Mouse (Mus musculus): ENCODE measurements around the gene Slc30a9. TPM values are rescaled to one million over a fixed set of nuclear protein-coding genes. Genes with fewer than 3 reads are reported as not detected.

Slc30a9 gene
- 55.4 and 65.0 TPM in 2 replicates for polyA plus RNA-seq (2015; fragmentation: Nextera tagmentation; extraction: Ambion mirVana)

- DNase-seq (peak; percentile 96), ATAC-seq (peak; percentile 98)
- Histone ChIP-seq H3K27ac (ENCODE audit: low read depth) (peak within 1 kb of the TSS; percentile 94), H3K9me3 (ENCODE audit: low read length) (no peaks in the 10 kb centered on the region), H3K27me3 (ENCODE audit: insufficient read depth, low read length) (no peaks in the 10 kb centered on the region), H3K4me2 (ENCODE audit: low read depth, low read length) (peak within 1 kb of the TSS; percentile 82), H3K36me3 (replicated peaks; ENCODE audit: insufficient read depth, low read length) (peaks cover 12% of the 10 kb centered on the region), H3K9ac (replicated peaks) (peak within 1 kb of the TSS; percentile 96), H3K4me3 (ENCODE audit: low read depth, low read length) (peak within 1 kb of the TSS; percentile 93), H3K4me1 (ENCODE audit: insufficient read depth) (peaks cover 14% of the 10 kb centered on the region)
- TF ChIP-seq CTCF (IDR thresholded peaks at IDR 0.05; ENCODE audit: low read depth) (peak; percentile 18; the same call in 1 of the 2 replicates), EP300 (IDR thresholded peaks at IDR 0.05; ENCODE audit: low read depth) (no peak)
- WGBS (ENCODE audit: insufficient replicate concordance) = under 1% methylated on average over 82 of the region's 83 CpGs
These were observed at the start of gene Slc30a9 for GRCm38 (mm10) chr5:67306698-67307521. Gene Slc30a9, plus strand, starts transcription at chr5:67306955.

- H3K9ac ChIP-seq (replicated peaks) = no peak overlapping the region
- H3K4me2 ChIP-seq (ENCODE audit: low read depth, low read length) = no peak overlapping the region
- ATAC-seq = no peak
- H3K4me1 ChIP-seq (ENCODE audit: insufficient read depth) = peaks cover 10% of the 10 kb centered on the region; the same call in 1 of the 2 replicates
- H3K9me3 ChIP-seq (ENCODE audit: low read length) = no peaks in the 10 kb centered on the region
- DNase-seq = no peak
- TF ChIP-seq CTCF (IDR thresholded peaks at IDR 0.05; ENCODE audit: low read depth) = no peak
- 0 out of 2 replicates have a peak, but pooled peaks cover 4% of the 10 kb centered on the region for H3K36me3 ChIP-seq (replicated peaks; ENCODE audit: insufficient read depth, low read length)
- no peak overlapping the region for H3K27ac ChIP-seq (ENCODE audit: low read depth)
- 87% methylated on average over 9 of the region's 9 CpGs for WGBS (ENCODE audit: insufficient replicate concordance)
- H3K4me3 ChIP-seq (ENCODE audit: low read depth, low read length) = no peak overlapping the region
- no peaks in the 10 kb centered on the region for H3K27me3 ChIP-seq (ENCODE audit: insufficient read depth, low read length)
These were observed 48.3 kb upstream of the Slc30a9 start for GRCm38 (mm10) chr5:67258473-67258872.

- DNase-seq (no peak), ATAC-seq (no peak)
- no peaks in the 10 kb centered on the region for H3K27me3 ChIP-seq (ENCODE audit: insufficient read depth, low read length)
- H3K4me2 ChIP-seq (ENCODE audit: low read depth, low read length) = peak overlapping the region; percentile 80
- no peak for TF ChIP-seq EP300 (IDR thresholded peaks at IDR 0.05; ENCODE audit: low read depth)
- no peak for TF ChIP-seq CTCF (IDR thresholded peaks at IDR 0.05; ENCODE audit: low read depth)
- peak overlapping the region; percentile 90 for H3K9ac ChIP-seq (replicated peaks)
- H3K4me1 ChIP-seq (ENCODE audit: insufficient read depth) = peaks cover 10% of the 10 kb centered on the region; the same call in 1 of the 2 replicates
- H3K9me3 ChIP-seq (ENCODE audit: low read length) = no peaks in the 10 kb centered on the region
- H3K4me3 ChIP-seq (ENCODE audit: low read depth, low read length) = peak overlapping the region; percentile 74
- 1% methylated on average over 9 of the region's 9 CpGs for whole genome bisulfite sequencing (ENCODE audit: insufficient replicate concordance)
- peaks cover 12% of the 10 kb centered on the region for H3K36me3 ChIP-seq (replicated peaks; ENCODE audit: insufficient read depth, low read length)
- H3K27ac ChIP-seq (ENCODE audit: low read depth) = peak overlapping the region; percentile 72
These were observed 46.6 kb upstream of the Slc30a9 start for GRCm38 (mm10) chr5:67260159-67260530.

GRCm38 (mm10) chr5:67260531-67261371, 46.0 kb upstream of the Slc30a9 start, which contains the start of gene Tmem33:
Gene Tmem33, plus strand, starts transcription at chr5:67260565.
- WGBS (ENCODE audit: insufficient replicate concordance) = 0% methylated on average over 67 of the region's 67 CpGs
- Histone ChIP-seq H3K4me3 (ENCODE audit: low read depth, low read length) (peak within 1 kb of the TSS; percentile 74), H3K4me1 (ENCODE audit: insufficient read depth) (peaks cover 10% of the 10 kb centered on the region; the same call in 1 of the 2 replicates), H3K9ac (replicated peaks) (peak within 1 kb of the TSS; percentile 90), H3K9me3 (ENCODE audit: low read length) (no peaks in the 10 kb centered on the region), H3K27ac (ENCODE audit: low read depth) (peak within 1 kb of the TSS; percentile 95), H3K4me2 (ENCODE audit: low read depth, low read length) (peak within 1 kb of the TSS; percentile 80), H3K27me3 (ENCODE audit: insufficient read depth, low read length) (no peaks in the 10 kb centered on the region), H3K36me3 (replicated peaks; ENCODE audit: insufficient read depth, low read length) (peaks cover 18% of the 10 kb centered on the region)
- TF ChIP-seq EP300 (IDR thresholded peaks at IDR 0.05; ENCODE audit: low read depth) (peak; percentile 70), CTCF (IDR thresholded peaks at IDR 0.05; ENCODE audit: low read depth) (0 out of 2 replicates have a peak, but pooled peaks have one; percentile 1)
- ATAC-seq = peak; percentile 94
- DNase-seq = peak; percentile 95

- Histone ChIP-seq H3K27me3 (ENCODE audit: insufficient read depth, low read length) (no peaks in the 10 kb centered on the region), H3K9me3 (ENCODE audit: low read length) (no peaks in the 10 kb centered on the region), H3K9ac (replicated peaks) (no peak overlapping the region; the same call in 1 of the 2 replicates), H3K4me3 (ENCODE audit: low read depth, low read length) (peak overlapping the region; percentile 74), H3K4me2 (ENCODE audit: low read depth, low read length) (peak overlapping the region; percentile 80), H3K4me1 (ENCODE audit: insufficient read depth) (peaks cover 10% of the 10 kb centered on the region; the same call in 1 of the 2 replicates), H3K36me3 (replicated peaks; ENCODE audit: insufficient read depth, low read length) (peaks cover 36% of the 10 kb centered on the region), H3K27ac (ENCODE audit: low read depth) (no peak overlapping the region)
- DNase-seq (no peak), ATAC-seq (no peak)
- WGBS (ENCODE audit: insufficient replicate concordance) = 61% methylated on average over 7 of the region's 7 CpGs
- TF ChIP-seq CTCF (IDR thresholded peaks at IDR 0.05; ENCODE audit: low read depth) = no peak
- peak; percentile 86 for TF ChIP-seq EP300 (IDR thresholded peaks at IDR 0.05; ENCODE audit: low read depth)
These were observed 43.8 kb upstream of the Slc30a9 start for GRCm38 (mm10) chr5:67262964-67263363.

Data from liver, postnatal 0 days (tissue).